Mouse (Mus musculus): ENCODE data around the gene Vps33b. TPM values are rescaled to one million over a fixed set of nuclear protein-coding genes. Genes with fewer than 3 reads are reported as not detected.

Vps33b gene
- 11.4 and 12.0 TPM in 2 replicates for polyA plus RNA-seq (2014; fragmentation: Nextera tagmentation; extraction: Ambion mirVana)

DNA sequence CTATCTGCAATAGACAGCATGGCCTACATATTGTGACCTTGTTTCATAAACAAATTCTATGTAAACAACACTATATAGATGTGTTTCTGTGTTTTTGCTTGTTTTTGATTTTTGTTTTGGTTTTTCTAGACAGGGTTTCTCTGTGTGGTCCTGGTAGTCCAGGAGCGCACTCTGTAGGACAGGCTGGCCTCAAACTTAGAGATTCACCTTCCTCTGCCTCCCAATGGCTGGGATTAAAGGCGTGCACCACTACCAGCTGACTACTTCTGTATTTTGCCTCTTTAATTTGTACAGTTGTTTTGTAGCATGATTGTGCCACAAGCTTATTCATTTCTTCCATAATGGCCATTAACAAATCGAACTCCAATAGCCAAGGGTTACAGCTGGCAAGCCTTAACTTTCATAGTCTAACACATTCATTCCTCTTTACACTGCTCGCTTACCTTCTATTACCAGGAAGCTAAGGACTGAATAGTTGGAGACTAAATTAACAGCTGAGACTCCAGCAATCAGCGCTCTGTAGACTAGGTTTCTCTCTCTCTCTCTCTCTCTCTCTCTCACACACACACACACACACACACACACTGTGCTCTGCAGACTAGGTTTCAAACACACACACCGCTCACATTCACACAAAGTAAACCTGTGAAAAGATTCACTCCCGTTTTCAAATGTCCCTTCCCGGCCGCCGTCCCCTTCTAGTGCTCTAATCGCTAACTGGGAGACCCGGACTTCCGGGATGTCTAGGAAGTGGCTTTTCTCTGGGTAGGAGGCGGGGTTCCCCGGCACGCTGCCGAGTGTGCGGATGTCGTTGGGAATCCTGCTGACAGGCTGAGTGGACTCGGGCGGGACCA is at the start of gene Vps33b:
TSS of gene Vps33b (plus strand) at position 753 of the 854 bp plus-strand sequence.
- H3K36me3 ChIP-seq (ENCODE audit: control insufficient read depth, insufficient read depth, low read length): peaks cover 54% of the 10 kb centered on the region
- WGBS: 4% methylated on average over 21 of the region's 21 CpGs

DNA sequence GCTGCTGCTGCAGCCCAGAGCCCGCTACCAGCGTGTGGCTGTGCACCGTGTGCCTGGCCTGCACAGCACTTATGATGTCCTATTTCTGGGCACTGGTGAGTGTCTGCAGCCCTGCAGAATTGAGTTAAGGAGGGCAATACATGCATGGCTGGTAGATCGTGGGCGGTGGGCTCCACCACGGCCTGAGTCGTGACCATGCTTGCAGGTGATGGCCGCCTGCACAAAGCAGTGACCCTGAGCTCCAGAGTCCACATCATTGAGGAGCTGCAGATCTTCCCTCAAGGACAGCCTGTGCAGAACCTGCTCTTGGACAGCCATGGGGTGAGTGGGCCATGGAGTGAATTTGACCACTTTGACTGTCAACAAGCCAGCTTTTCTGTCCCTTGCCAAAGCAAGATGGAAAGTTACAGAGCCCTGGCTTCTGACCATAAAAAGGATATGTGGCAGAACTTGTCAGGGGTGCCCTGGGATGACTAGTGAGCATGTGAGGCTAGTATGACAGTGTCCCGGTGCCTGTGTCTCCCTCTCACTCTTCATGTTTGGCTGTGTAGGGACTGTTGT is 49.1 kb upstream of the Vps33b start:
- WGBS: 93% methylated on average over 9 of the region's 9 CpGs
- H3K4me2 ChIP-seq (ENCODE audit: low read length): no peak overlapping the region

More for the DNA sequence above, at the start of gene Vps33b:
- Histone ChIP-seq H3K4me3 (ENCODE audit: control insufficient read depth in 1 of 2, insufficient read depth in 1 of 2, low read depth in 1 of 2, low read length in 2 of 2) (peak within 1 kb of the TSS; percentile 82 to 91), H3K27ac (replicated peaks in 1 of 2; ENCODE audit: control insufficient read depth in 1 of 2, insufficient read depth in 1 of 2, low read depth in 2 of 2, low read length in 2 of 2) (peak within 1 kb of the TSS; percentile 77 to 80), H3K27me3 (ENCODE audit: control insufficient read depth, insufficient read depth, low read length) (no peaks in the 10 kb centered on the region), H3K4me1 (ENCODE audit: control insufficient read depth in 2 of 2, insufficient read depth in 2 of 2, low read length in 2 of 2) (peaks cover 2 to 18% of the 10 kb centered on the region in 2 experiments; a peak in 3 of 4 replicates), H3K9me3 (ENCODE audit: control insufficient read depth, low read length) (no peaks in the 10 kb centered on the region; the same call in 1 of the 2 replicates), H3K9ac (ENCODE audit: low read length) (peak within 1 kb of the TSS; percentile 89), H3K4me2 (ENCODE audit: low read length) (peak within 1 kb of the TSS; percentile 94)
- ATAC-seq (ENCODE audit: insufficient number of reproducible peaks, insufficient read depth, low FRiP score, low read depth): peak; percentile 75

DNA sequence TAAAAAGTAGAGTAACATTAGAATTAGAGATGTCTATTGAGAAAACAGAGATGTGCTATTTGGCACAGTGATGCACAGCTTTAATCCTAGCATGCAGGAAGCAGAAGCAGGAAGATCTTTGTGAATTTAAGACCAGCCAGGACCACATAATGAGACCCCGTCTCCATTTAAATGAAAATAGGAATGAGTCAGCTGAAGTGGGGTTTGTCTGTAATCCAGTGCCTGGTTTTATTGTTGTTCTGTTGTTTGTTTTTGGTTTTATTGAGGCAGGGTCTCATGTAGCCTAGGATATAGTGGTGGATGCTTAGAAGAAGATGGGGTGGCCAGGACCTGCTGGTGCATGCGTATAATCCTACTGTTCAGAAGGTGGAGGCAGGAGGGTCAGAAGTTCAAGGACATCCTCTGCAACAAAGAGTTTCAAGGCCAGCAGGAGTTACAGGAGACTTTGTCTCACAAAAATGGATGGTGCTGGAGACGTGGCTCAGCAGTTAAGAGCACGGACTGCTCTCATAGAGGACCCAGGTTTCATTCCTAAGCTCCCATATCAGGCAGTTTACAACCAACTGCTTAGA is 48.2 kb upstream of the Vps33b start:
- Histone ChIP-seq H3K36me3 (ENCODE audit: control insufficient read depth, insufficient read depth, low read length) (peaks cover 95% of the 10 kb centered on the region), H3K9ac (ENCODE audit: low read length) (no peak overlapping the region), H3K4me1 (ENCODE audit: control insufficient read depth in 2 of 2, insufficient read depth in 2 of 2, low read length in 2 of 2) (no peaks in the 10 kb centered on the region), H3K27me3 (ENCODE audit: control insufficient read depth, insufficient read depth, low read length) (no peaks in the 10 kb centered on the region), H3K9me3 (ENCODE audit: control insufficient read depth, low read length) (no peaks in the 10 kb centered on the region), H3K4me2 (ENCODE audit: low read length) (no peak overlapping the region), H3K27ac (replicated peaks in 1 of 2; ENCODE audit: control insufficient read depth in 1 of 2, insufficient read depth in 1 of 2, low read depth in 2 of 2, low read length in 2 of 2) (no peak overlapping the region), H3K4me3 (ENCODE audit: control insufficient read depth in 1 of 2, insufficient read depth in 1 of 2, low read depth in 1 of 2, low read length in 2 of 2) (no peak overlapping the region)
- 78% methylated on average over 4 of the region's 4 CpGs for WGBS
- no peak for ATAC-seq (ENCODE audit: insufficient number of reproducible peaks, insufficient read depth, low FRiP score, low read depth)

More for the DNA sequence above, 49.1 kb upstream of the Vps33b start:
- H3K27me3 ChIP-seq (ENCODE audit: control insufficient read depth, insufficient read depth, low read length): no peaks in the 10 kb centered on the region
- peaks cover 96% of the 10 kb centered on the region for H3K36me3 ChIP-seq (ENCODE audit: control insufficient read depth, insufficient read depth, low read length)
- H3K4me1 ChIP-seq (ENCODE audit: control insufficient read depth in 2 of 2, insufficient read depth in 2 of 2, low read length in 2 of 2): peaks cover 0 to under 1% of the 10 kb centered on the region in 2 experiments; a peak in 1 of 4 replicates
- H3K9me3 ChIP-seq (ENCODE audit: control insufficient read depth, low read length): no peaks in the 10 kb centered on the region
- no peak overlapping the region for H3K9ac ChIP-seq (ENCODE audit: low read length)
- no peak for ATAC-seq (ENCODE audit: insufficient number of reproducible peaks, insufficient read depth, low FRiP score, low read depth)
- no peak overlapping the region for H3K4me3 ChIP-seq (ENCODE audit: control insufficient read depth in 1 of 2, insufficient read depth in 1 of 2, low read depth in 1 of 2, low read length in 2 of 2)
- H3K27ac ChIP-seq (replicated peaks in 1 of 2; ENCODE audit: control insufficient read depth in 1 of 2, insufficient read depth in 1 of 2, low read depth in 2 of 2, low read length in 2 of 2): no peak overlapping the region

DNA sequence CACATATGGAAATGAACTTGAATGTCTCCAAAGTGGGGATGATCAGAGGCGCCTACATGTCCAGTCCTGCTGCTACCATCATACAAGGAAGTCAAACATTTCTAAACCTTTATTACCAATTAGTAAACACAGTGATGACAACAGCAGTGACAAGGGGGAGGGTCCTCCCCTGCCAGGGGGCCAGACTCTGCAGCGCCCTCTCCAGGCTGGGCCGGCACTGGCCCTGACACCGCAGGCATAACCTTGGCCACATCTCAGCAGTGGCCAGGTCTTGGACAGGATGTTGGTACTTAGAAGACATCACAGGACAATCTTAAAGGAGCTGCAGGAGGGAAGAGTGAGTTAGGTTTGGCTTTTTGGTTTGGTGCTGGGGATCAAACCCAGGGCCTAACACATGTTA is 42.4 kb upstream of the Vps33b start:
- Histone ChIP-seq H3K9ac (ENCODE audit: low read length) (no peak overlapping the region), H3K36me3 (ENCODE audit: control insufficient read depth, insufficient read depth, low read length) (peaks cover 60% of the 10 kb centered on the region), H3K27ac (replicated peaks in 1 of 2; ENCODE audit: control insufficient read depth in 1 of 2, insufficient read depth in 1 of 2, low read depth in 2 of 2, low read length in 2 of 2) (no peak overlapping the region), H3K27me3 (ENCODE audit: control insufficient read depth, insufficient read depth, low read length) (no peaks in the 10 kb centered on the region), H3K4me1 (ENCODE audit: control insufficient read depth in 2 of 2, insufficient read depth in 2 of 2, low read length in 2 of 2) (peaks cover 0 to 8% of the 10 kb centered on the region in 2 experiments; a peak in 2 of 4 replicates), H3K4me2 (ENCODE audit: low read length) (no peak overlapping the region), H3K9me3 (ENCODE audit: control insufficient read depth, low read length) (no peaks in the 10 kb centered on the region), H3K4me3 (ENCODE audit: control insufficient read depth in 1 of 2, insufficient read depth in 1 of 2, low read depth in 1 of 2, low read length in 2 of 2) (no peak overlapping the region)
- WGBS: 97% methylated on average over 4 of the region's 4 CpGs
- ATAC-seq (ENCODE audit: insufficient number of reproducible peaks, insufficient read depth, low FRiP score, low read depth): no peak

DNA sequence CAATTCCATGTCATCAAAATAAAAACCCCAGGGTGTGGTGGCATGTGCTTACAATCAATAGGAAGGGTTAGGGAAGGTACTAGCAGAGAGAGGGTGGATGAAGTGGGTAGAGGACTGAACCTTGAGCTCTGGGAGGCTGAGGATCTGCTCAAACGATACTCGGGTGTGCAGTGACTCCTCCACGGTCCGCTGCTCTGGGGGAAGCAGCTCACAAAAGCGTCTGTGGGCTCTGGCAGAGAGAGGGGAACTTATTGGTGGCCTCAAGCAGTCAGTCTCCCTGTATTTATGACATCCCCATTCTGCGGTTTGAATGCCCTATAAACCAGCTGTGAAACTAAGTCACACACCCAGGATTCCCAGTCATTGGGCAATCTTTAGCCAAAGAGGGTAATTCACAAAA is 39.3 kb upstream of the Vps33b start:
- H3K27me3 ChIP-seq (ENCODE audit: control insufficient read depth, insufficient read depth, low read length): no peaks in the 10 kb centered on the region
- peaks cover 33% of the 10 kb centered on the region for H3K36me3 ChIP-seq (ENCODE audit: control insufficient read depth, insufficient read depth, low read length)
- ATAC-seq (ENCODE audit: insufficient number of reproducible peaks, insufficient read depth, low FRiP score, low read depth): no peak
- peaks cover 4 to 18% of the 10 kb centered on the region in 2 experiments; a peak in 3 of 4 replicates for H3K4me1 ChIP-seq (ENCODE audit: control insufficient read depth in 2 of 2, insufficient read depth in 2 of 2, low read length in 2 of 2)
- no peaks in the 10 kb centered on the region for H3K9me3 ChIP-seq (ENCODE audit: control insufficient read depth, low read length)
- H3K4me3 ChIP-seq (ENCODE audit: control insufficient read depth in 1 of 2, insufficient read depth in 1 of 2, low read depth in 1 of 2, low read length in 2 of 2): no peak overlapping the region
- no peak overlapping the region for H3K9ac ChIP-seq (ENCODE audit: low read length)
- H3K27ac ChIP-seq (replicated peaks in 1 of 2; ENCODE audit: control insufficient read depth in 1 of 2, insufficient read depth in 1 of 2, low read depth in 2 of 2, low read length in 2 of 2): no peak overlapping the region
- no peak overlapping the region for H3K4me2 ChIP-seq (ENCODE audit: low read length)
- 79% methylated on average over 6 of the region's 6 CpGs for WGBS

DNA sequence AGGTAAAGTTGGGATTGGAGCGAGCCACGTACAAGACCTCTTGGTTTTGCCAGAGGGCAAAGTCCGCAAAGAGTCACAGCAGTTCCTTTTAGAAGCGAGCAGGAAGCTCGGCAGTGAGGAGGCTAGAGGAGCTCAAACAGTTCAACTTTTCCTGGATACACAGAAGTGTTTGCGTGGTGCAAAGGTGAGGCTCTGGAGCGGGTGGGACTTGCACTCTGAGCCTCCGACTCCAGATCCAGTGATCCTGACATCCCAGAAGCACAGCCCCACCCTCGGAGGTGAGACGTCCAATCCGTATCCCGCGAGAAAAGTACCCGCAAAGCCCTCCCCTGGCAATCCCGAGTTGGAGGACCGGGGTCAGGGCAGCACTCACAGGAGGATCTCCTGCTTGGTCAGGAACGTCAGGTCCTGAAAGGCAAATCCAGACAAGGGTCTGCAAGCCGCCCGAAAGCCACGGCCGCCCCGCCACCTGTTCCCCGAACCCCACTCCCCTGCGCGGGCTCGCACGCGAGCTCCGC is 37.4 kb upstream of the Vps33b start:
- Histone ChIP-seq H3K4me3 (ENCODE audit: control insufficient read depth in 1 of 2, insufficient read depth in 1 of 2, low read depth in 1 of 2, low read length in 2 of 2) (peak overlapping the region; percentile 53 to 59), H3K36me3 (ENCODE audit: control insufficient read depth, insufficient read depth, low read length) (peaks cover 15% of the 10 kb centered on the region), H3K27ac (replicated peaks in 1 of 2; ENCODE audit: control insufficient read depth in 1 of 2, insufficient read depth in 1 of 2, low read depth in 2 of 2, low read length in 2 of 2) (peak overlapping the region in 1 of 2 experiments; percentile 11; a peak in 2 of 4 replicates), H3K4me2 (ENCODE audit: low read length) (peak overlapping the region; percentile 89), H3K9ac (ENCODE audit: low read length) (peak overlapping the region; percentile 62), H3K27me3 (ENCODE audit: control insufficient read depth, insufficient read depth, low read length) (no peaks in the 10 kb centered on the region), H3K4me1 (ENCODE audit: control insufficient read depth in 2 of 2, insufficient read depth in 2 of 2, low read length in 2 of 2) (peaks cover 4 to 18% of the 10 kb centered on the region in 2 experiments; a peak in 3 of 4 replicates), H3K9me3 (ENCODE audit: control insufficient read depth, low read length) (no peaks in the 10 kb centered on the region)
- peak; percentile 3; the same call in 1 of the 2 replicates for ATAC-seq (ENCODE audit: insufficient number of reproducible peaks, insufficient read depth, low FRiP score, low read depth)
- WGBS: 2% methylated on average over 28 of the region's 29 CpGs

DNA sequence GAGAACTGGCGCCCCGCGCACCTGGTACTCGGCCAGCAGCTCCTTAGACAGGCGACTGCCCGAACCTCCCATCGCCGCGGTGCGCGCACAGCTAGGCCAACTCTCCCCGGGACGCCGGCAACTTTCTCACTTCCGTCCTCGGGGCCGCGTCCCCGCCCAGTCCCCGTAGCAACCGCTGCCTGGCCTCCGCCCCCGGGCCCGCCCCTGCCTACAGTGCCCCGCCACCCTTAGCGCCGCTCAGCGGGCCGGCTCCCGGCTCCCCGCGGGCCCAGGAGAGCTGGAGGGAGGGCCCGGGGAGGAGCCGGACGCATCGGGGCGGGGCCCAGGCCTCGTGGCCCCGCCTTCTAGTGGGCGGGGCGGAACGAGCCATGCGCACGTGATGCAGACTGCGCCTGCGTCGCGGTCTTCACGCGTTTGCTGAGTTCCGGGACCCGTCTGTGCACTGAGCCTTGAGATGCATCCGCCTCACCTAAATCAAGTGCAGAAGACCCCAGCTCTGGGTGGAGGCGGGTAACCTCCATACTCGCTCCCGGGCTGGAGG is 36.9 kb upstream of the Vps33b start, which contains the start of the genes Cib1 and Gdpgp1:
TSS of gene Cib1 (minus strand) at position 325 of the 541 bp plus-strand sequence.
TSS of gene Gdpgp1 (plus strand) at position 377 of the 541 bp plus-strand sequence.
- H3K4me2 ChIP-seq (ENCODE audit: low read length): peak within 1 kb of the TSS; percentile 89

More for the DNA sequence above, 36.9 kb upstream of the Vps33b start, which contains the start of the genes Cib1 and Gdpgp1:
- H3K9ac ChIP-seq (ENCODE audit: low read length): peak within 1 kb of the TSS; percentile 82
- H3K27me3 ChIP-seq (ENCODE audit: control insufficient read depth, insufficient read depth, low read length): no peaks in the 10 kb centered on the region
- H3K4me3 ChIP-seq (ENCODE audit: control insufficient read depth in 1 of 2, insufficient read depth in 1 of 2, low read depth in 1 of 2, low read length in 2 of 2): peak within 1 kb of the TSS; percentile 53 to 69
- WGBS: 1% methylated on average over 53 of the region's 56 CpGs
- H3K27ac ChIP-seq (replicated peaks in 1 of 2; ENCODE audit: control insufficient read depth in 1 of 2, insufficient read depth in 1 of 2, low read depth in 2 of 2, low read length in 2 of 2): peak within 1 kb of the TSS; percentile 52 to 75; a peak in 3 of 4 replicates
- peaks cover 4 to 18% of the 10 kb centered on the region in 2 experiments; a peak in 3 of 4 replicates for H3K4me1 ChIP-seq (ENCODE audit: control insufficient read depth in 2 of 2, insufficient read depth in 2 of 2, low read length in 2 of 2)
- no peaks in the 10 kb centered on the region for H3K9me3 ChIP-seq (ENCODE audit: control insufficient read depth, low read length)
- peaks cover 10% of the 10 kb centered on the region for H3K36me3 ChIP-seq (ENCODE audit: control insufficient read depth, insufficient read depth, low read length)
- ATAC-seq (ENCODE audit: insufficient number of reproducible peaks, insufficient read depth, low FRiP score, low read depth): peak; percentile 100
